Mouse (Mus musculus): Measurements from ENCODE around the gene Fastk. TPM values are rescaled to one million over a fixed set of nuclear protein-coding genes. Genes with fewer than 3 reads are reported as not detected.

Gene Fastk
- polyA plus RNA-seq (2012; rRNA removed) = 291 and 403 TPM in 2 replicates

DNA sequence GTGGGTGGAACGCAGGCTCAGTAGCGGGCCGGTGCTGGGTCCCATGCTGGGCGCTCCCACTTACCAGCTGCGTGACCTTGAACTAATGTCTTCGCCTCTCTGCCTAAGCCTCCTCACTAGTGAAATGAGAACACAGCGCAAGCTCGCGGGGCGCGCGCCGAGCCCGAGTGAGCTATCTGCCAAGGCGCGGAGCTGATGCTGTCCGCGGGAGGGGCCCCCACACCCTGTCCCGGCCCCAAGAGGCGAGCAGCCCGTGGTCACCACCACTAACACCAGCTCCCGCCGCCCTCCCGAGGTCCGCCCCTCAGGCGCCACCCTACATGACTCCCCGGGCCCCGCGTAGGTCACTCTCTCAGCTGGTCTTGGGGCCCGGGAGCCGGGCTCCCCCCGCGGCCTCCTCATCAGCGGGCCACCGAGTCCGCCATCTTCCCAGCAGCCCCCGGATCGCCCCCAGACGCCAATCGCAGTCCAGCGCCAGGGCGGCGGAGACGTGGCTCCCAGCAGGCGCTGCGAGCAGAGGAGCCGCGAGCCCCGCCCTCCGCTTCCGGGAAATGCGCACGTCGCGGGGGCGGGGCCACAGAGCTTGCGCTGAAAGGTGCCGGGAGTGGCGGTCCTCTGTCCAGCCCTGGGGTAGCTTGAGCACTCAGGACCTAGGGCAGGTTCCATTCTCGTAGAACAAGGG lies at the start of gene Fastk:
TSS of gene Fastk (minus strand) at position 542 of the 682 bp plus-strand sequence.
- Histone ChIP-seq H3K4me3 (ENCODE audit: insufficient read depth, low read depth, low read length) (peak within 1 kb of the TSS; percentile 96), H3K4me1 (ENCODE audit: control insufficient read depth, insufficient read depth, low read length) (peaks cover 18% of the 10 kb centered on the region), H3K27ac (ENCODE audit: insufficient read depth, low read depth, low read length) (peak within 1 kb of the TSS; percentile 96), H3K36me3 (ENCODE audit: control insufficient read depth, insufficient read depth, low read length) (no peaks in the 10 kb centered on the region), H3K27me3 (replicated peaks; ENCODE audit: control insufficient read depth, insufficient read depth, low read length) (no peaks in the 10 kb centered on the region)
- DNase-seq = peak; percentile 96
- WGBS = under 1% methylated on average over 60 of the region's 60 CpGs
- peak; percentile 46 for TF ChIP-seq POLR2A (IDR thresholded peaks at IDR 0.05; ENCODE audit: low read depth, low read length)
- no peak for TF ChIP-seq CTCF (conservative IDR thresholded peaks at IDR 0.05; ENCODE audit: insufficient read depth, insufficient read length, low read depth, low read length)

DNA sequence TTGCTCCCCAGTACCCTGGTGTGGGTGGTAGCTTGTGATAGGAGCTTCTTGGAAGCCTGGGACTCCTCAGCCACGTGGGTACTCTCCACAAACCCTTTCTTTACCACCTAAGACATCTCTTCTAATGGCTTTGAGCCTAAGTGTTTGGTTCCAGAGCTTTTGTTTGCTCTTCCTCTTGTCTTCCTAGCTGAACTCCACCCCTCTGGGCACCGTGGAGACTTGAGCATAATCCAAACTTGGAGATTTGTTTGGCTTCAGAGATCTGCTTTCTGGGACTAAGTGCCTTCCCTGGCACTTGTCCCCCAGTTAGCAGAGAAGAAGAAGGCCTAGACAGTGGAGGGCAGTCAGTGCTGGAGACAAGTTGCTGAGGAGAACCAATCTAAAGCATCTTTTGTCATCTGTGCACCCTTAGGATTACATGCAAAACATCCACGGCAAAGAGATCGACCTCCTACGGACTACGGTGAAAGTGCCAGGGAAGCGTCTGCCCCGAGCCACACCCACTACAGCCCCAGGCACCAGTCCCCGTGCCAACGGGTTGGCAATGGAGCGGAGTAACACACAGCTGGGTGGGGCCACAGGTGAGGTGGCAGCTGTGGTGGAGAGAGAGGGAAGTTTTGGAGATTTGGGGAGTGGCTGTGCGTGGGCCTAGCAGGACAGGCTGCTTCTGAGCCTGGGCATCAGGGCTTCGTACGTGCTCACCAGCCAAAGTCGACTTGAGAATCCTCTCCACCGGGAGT lies 47.6 kb upstream of the Fastk start:
- no peak overlapping the region for H3K4me3 ChIP-seq (ENCODE audit: insufficient read depth, low read depth, low read length)
- 79% methylated on average over 16 of the region's 16 CpGs for WGBS
- no peak for DNase-seq
- no peaks in the 10 kb centered on the region for H3K27me3 ChIP-seq (replicated peaks; ENCODE audit: control insufficient read depth, insufficient read depth, low read length)
- peaks cover 1% of the 10 kb centered on the region for H3K36me3 ChIP-seq (ENCODE audit: control insufficient read depth, insufficient read depth, low read length)
- TF ChIP-seq CTCF (conservative IDR thresholded peaks at IDR 0.05; ENCODE audit: insufficient read depth, insufficient read length, low read depth, low read length) (no peak), POLR2A (IDR thresholded peaks at IDR 0.05; ENCODE audit: low read depth, low read length) (no peak)
- no peaks in the 10 kb centered on the region for H3K4me1 ChIP-seq (ENCODE audit: control insufficient read depth, insufficient read depth, low read length)
- H3K27ac ChIP-seq (ENCODE audit: insufficient read depth, low read depth, low read length) = no peak overlapping the region

DNA sequence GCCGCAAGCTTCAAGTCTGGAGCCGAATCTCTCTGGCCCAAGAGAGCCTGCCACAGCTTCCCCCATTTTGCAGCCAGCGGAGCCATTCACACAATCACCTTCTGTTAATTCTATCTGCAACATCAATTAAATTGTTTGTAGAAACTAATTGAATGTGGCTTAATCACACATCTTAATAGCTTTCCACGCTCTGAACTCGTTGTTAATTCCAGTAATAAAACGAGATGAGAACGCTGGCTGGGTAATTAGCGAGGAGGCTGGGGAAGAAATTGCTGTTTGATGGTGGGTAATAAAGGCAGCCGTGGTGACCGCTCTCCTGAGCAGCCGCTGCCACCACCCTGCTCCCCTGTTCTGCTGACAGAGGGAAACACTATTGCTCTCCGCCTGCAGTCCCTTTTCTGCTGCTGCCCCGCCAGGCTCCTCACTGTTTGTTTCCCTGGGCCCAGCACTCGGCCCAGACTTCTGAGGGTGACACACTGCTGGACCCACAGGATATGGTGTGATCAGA lies 45.4 kb upstream of the Fastk start:
- H3K4me1 ChIP-seq (ENCODE audit: control insufficient read depth, insufficient read depth, low read length) = peaks cover 3% of the 10 kb centered on the region; the same call in 1 of the 2 replicates
- TF ChIP-seq CTCF (conservative IDR thresholded peaks at IDR 0.05; ENCODE audit: insufficient read depth, insufficient read length, low read depth, low read length) = no peak
- TF ChIP-seq POLR2A (IDR thresholded peaks at IDR 0.05; ENCODE audit: low read depth, low read length) = no peak
- no peak overlapping the region for H3K4me3 ChIP-seq (ENCODE audit: insufficient read depth, low read depth, low read length)
- no peaks in the 10 kb centered on the region for H3K27me3 ChIP-seq (replicated peaks; ENCODE audit: control insufficient read depth, insufficient read depth, low read length)
- DNase-seq = no peak
- peaks cover 1% of the 10 kb centered on the region for H3K36me3 ChIP-seq (ENCODE audit: control insufficient read depth, insufficient read depth, low read length)
- 74% methylated on average over 14 of the region's 14 CpGs for WGBS
- H3K27ac ChIP-seq (ENCODE audit: insufficient read depth, low read depth, low read length) = no peak overlapping the region

DNA sequence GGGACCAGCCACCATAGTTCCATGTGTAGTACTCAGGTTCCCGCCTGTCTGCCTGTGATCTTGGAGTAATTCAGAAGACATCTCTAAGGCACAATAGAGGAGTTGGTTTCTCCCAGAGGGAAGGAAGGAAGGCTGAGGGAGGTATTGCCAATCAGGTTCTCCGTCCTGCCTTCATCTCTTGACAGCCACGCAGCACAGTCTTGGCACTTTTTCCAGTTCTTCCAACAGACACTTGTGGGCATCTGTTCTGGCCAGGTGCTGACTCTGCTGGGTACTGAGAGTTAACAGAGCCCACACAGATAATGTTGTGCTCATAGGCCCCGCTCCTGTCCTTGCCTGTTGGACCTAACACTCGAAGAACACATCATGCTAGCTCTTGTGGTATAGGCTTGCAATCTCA lies 41.7 kb upstream of the Fastk start:
- WGBS = 96% methylated on average over 5 of the region's 5 CpGs

DNA sequence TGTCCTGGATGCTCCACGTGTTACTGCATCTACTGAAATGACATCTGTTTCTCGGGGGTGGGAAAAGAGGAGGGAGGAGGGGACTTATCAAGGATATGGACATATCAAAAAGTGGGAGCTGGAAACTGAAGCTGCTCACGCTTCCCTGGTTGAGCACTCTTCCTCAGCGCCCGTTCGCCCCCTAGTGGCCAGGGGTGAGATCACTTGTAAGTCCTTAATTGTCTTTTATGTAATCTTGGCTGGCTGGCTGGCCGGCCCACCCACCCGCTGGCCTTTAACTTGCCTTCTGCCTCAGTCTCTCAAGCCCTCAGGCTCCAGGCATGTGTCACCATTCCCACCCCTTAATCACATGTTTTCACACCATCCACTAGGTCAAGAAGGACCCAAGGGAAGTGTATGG lies 41.0 kb upstream of the Fastk start:
- TF ChIP-seq POLR2A (IDR thresholded peaks at IDR 0.05; ENCODE audit: low read depth, low read length) (no peak), CTCF (conservative IDR thresholded peaks at IDR 0.05; ENCODE audit: insufficient read depth, insufficient read length, low read depth, low read length) (peak; percentile 91)
- DNase-seq = peak; percentile 90
- no peak overlapping the region for H3K27ac ChIP-seq (ENCODE audit: insufficient read depth, low read depth, low read length)
- H3K4me3 ChIP-seq (ENCODE audit: insufficient read depth, low read depth, low read length) = no peak overlapping the region
- H3K27me3 ChIP-seq (replicated peaks; ENCODE audit: control insufficient read depth, insufficient read depth, low read length) = no peaks in the 10 kb centered on the region
- H3K4me1 ChIP-seq (ENCODE audit: control insufficient read depth, insufficient read depth, low read length) = peaks cover 6% of the 10 kb centered on the region; the same call in 1 of the 2 replicates
- 2% methylated on average over 8 of the region's 8 CpGs for WGBS
- H3K36me3 ChIP-seq (ENCODE audit: control insufficient read depth, insufficient read depth, low read length) = no peaks in the 10 kb centered on the region; the same call in 1 of the 2 replicates

More for the DNA sequence above, 41.7 kb upstream of the Fastk start:
- H3K4me3 ChIP-seq (ENCODE audit: insufficient read depth, low read depth, low read length) = no peak overlapping the region
- no peak overlapping the region for H3K27ac ChIP-seq (ENCODE audit: insufficient read depth, low read depth, low read length)
- H3K4me1 ChIP-seq (ENCODE audit: control insufficient read depth, insufficient read depth, low read length) = peaks cover 6% of the 10 kb centered on the region; the same call in 1 of the 2 replicates
- H3K36me3 ChIP-seq (ENCODE audit: control insufficient read depth, insufficient read depth, low read length) = no peaks in the 10 kb centered on the region; the same call in 1 of the 2 replicates
- TF ChIP-seq CTCF (conservative IDR thresholded peaks at IDR 0.05; ENCODE audit: insufficient read depth, insufficient read length, low read depth, low read length) (no peak), POLR2A (IDR thresholded peaks at IDR 0.05; ENCODE audit: low read depth, low read length) (no peak)
- no peak for DNase-seq
- no peaks in the 10 kb centered on the region for H3K27me3 ChIP-seq (replicated peaks; ENCODE audit: control insufficient read depth, insufficient read depth, low read length)

DNA sequence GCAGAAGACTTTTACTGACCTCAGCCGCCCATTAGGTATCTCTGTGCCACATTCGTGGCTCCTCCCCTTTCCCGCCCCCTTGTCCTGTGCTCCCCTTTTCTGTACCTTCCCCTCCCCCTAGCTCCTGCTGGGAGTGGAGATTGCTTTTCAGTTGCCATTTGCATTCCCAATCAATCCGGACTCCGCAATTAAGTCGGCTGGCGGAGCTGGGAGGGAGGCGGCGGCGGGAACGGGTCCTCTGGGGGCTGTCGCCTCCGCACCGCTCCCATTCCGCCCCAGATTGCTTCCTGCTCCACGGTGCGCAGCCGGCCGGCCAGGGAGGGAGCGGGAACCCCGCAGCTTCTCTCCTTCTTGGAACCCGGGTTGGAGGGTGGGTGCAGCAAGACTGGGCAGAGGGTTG lies 39.9 kb upstream of the Fastk start:
- peak; percentile 34 for DNase-seq
- no peaks in the 10 kb centered on the region for H3K27me3 ChIP-seq (replicated peaks; ENCODE audit: control insufficient read depth, insufficient read depth, low read length)
- WGBS = 52% methylated on average over 22 of the region's 22 CpGs
- H3K36me3 ChIP-seq (ENCODE audit: control insufficient read depth, insufficient read depth, low read length) = no peaks in the 10 kb centered on the region; the same call in 1 of the 2 replicates
- H3K4me3 ChIP-seq (ENCODE audit: insufficient read depth, low read depth, low read length) = no peak overlapping the region
- peaks cover 6% of the 10 kb centered on the region; the same call in 1 of the 2 replicates for H3K4me1 ChIP-seq (ENCODE audit: control insufficient read depth, insufficient read depth, low read length)
- H3K27ac ChIP-seq (ENCODE audit: insufficient read depth, low read depth, low read length) = no peak overlapping the region
- TF ChIP-seq CTCF (conservative IDR thresholded peaks at IDR 0.05; ENCODE audit: insufficient read depth, insufficient read length, low read depth, low read length) (no peak), POLR2A (IDR thresholded peaks at IDR 0.05; ENCODE audit: low read depth, low read length) (no peak)

DNA sequence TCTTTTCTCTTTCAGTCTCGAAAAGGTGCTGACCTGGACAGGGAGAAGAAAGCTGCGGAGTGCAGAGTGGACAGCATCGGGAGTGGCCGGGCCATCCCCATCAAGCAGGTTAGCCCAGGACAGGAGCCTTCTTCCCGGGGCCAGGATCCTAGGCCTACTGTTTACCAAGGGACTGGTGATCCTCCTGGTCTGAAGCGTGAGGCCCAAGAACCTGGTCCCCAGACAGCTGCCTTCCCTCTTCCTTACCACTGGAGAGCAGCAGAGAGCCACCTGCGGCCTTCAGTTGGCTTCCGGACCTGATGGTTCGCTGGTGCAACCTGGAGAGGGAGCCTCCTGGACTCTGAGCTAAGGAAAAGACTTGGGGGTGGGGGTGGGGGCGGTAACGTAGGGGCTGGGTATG lies 38.2 kb upstream of the Fastk start:
- no peak for TF ChIP-seq POLR2A (IDR thresholded peaks at IDR 0.05; ENCODE audit: low read depth, low read length)
- TF ChIP-seq CTCF (conservative IDR thresholded peaks at IDR 0.05; ENCODE audit: insufficient read depth, insufficient read length, low read depth, low read length) = peak; percentile 89
- Histone ChIP-seq H3K36me3 (ENCODE audit: control insufficient read depth, insufficient read depth, low read length) (no peaks in the 10 kb centered on the region), H3K4me3 (ENCODE audit: insufficient read depth, low read depth, low read length) (peak overlapping the region; percentile 35), H3K27ac (ENCODE audit: insufficient read depth, low read depth, low read length) (peak overlapping the region; percentile 91), H3K27me3 (replicated peaks; ENCODE audit: control insufficient read depth, insufficient read depth, low read length) (no peaks in the 10 kb centered on the region), H3K4me1 (ENCODE audit: control insufficient read depth, insufficient read depth, low read length) (peaks cover 6% of the 10 kb centered on the region; the same call in 1 of the 2 replicates)
- peak; percentile 90 for DNase-seq
- 28% methylated on average over 11 of the region's 11 CpGs for WGBS

All from kidney, adult 2 months (tissue).